Mouse (Mus musculus) brain, embryonic 14.5 days (tissue): ENCODE results near the gene Wdfy2. TPM values are rescaled to one million over a fixed set of nuclear protein-coding genes. Genes with fewer than 3 reads are reported as not detected.

Experiments used
- DNase-seq: peaks from one replicate; pipeline ENCODE4 v3.0.0-alpha.2; 2011; ENCODE audit warnings: low read depth
- CTCF ChIP-seq: fragments of 200-500 bp; IDR thresholded peaks from 2 replicates; pipeline ENCODE4 v1.5.1; 2012; ENCODE audit warnings: inconsistent platforms, mild to moderate bottlenecking, moderate library complexity, borderline replicate concordance; ENCODE audit not compliant: insufficient read depth, insufficient read length; ENCODE audit errors: extremely low read depth
- POLR2A ChIP-seq: fragments of 200-500 bp; IDR thresholded peaks from 2 replicates; pipeline ENCODE4 v1.6.1; 2012; ENCODE audit warnings: mild to moderate bottlenecking, inconsistent platforms, borderline replicate concordance; ENCODE audit not compliant: poor library complexity, insufficient read depth, insufficient read length, severe bottlenecking; ENCODE audit errors: extremely low read depth
- polyA plus RNA-seq: library from polyadenylated mRNA; depleted of rRNA; stranded (reverse); fragments of >200 nt; gene quantifications from 2 replicates; pipeline ENCODE4 v1.2.3, GENCODE M21; 2012

Wdfy2 gene
- polyA plus RNA-seq, 1 experiment, result 15.4 TPM

GRCm38 (mm10) chr14:62910859-62911258, 73.4 kb downstream of the Wdfy2 start:
- no peak for TF ChIP-seq CTCF
- TF ChIP-seq POLR2A, result no peak
- no peak for DNase-seq

GRCm38 (mm10) chr14:62915146-62915685, 77.7 kb downstream of the Wdfy2 start:
- DNase-seq, result no peak
- no peak for TF ChIP-seq POLR2A
- TF ChIP-seq CTCF, result no peak

DNA sequence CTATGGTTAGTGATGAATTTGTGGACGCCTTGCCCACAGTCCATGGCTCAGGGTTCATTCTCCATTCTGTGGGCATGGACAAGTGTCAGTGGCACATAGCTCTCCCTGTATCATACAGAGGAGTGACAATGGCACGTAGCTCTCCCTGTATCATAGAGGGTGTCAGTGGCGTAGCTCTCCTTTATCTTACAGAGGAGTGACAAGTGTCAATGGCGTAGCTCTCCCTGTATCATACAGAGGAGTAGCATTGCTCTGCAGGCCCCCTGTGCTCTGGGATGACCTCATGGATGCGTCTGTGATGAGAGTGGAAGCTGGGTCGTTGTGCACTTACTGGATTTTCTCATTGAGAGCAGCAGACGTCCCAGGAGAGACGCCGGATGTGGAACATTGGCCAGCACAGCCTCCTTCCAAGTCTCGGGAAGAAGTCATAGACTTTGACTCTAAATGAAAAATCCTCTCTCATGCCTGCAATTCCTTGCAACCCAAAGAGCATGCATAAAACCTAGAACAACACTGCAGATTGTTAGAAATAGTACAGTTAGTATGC, 79.1 kb downstream of the Wdfy2 start:
- DNase-seq, result no peak

DNA sequence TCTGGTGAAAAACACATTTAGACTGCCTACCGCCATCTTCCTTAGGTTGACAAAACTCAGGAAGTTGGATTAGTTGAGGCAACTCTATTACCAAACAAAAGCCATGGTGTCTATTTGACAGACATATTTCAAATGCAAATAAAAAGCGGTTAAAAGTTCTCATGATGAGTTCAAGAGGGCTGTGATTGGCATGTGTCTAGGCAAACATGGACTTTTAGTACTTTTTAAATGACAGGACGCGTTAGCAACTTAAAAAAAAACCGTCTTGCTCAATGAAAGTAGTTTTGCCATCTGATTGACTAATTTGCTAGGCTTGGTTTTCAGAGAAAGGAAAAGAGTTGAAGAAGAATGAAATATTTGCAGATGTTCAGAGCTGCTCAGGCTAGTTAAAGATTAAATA, 83.9 kb downstream of the Wdfy2 start:
- DNase-seq, result no peak
- TF ChIP-seq CTCF (no peak), POLR2A (no peak)

More for the DNA sequence above, 79.1 kb downstream of the Wdfy2 start:
- no peak for TF ChIP-seq CTCF

GRCm38 (mm10) chr14:62922637-62923036, 85.2 kb downstream of the Wdfy2 start:
- no peak for DNase-seq
- TF ChIP-seq POLR2A (no peak), CTCF (no peak)

DNA sequence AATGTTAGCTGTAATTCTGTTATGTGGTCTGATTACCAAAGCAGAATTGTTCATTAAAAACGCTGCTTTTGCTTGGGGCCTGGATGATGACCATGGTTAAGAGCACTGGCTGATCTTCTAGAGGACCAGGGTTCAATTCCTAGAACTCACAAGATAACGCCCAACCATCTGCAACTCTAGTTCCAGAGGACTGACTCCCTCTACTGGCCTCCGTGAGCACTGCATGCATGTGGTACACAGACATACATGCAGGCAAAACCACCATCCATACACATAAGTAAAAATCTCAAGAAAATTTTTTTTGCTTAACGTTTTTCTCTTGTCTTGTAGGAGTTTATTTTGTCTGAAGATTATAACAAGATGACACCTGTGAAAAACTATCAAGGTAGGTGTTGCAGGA, 87.3 kb downstream of the Wdfy2 start:
- TF ChIP-seq CTCF (peak; percentile 34; the same call in 1 of the 2 replicates), POLR2A (no peak)
- DNase-seq, result no peak

DNA sequence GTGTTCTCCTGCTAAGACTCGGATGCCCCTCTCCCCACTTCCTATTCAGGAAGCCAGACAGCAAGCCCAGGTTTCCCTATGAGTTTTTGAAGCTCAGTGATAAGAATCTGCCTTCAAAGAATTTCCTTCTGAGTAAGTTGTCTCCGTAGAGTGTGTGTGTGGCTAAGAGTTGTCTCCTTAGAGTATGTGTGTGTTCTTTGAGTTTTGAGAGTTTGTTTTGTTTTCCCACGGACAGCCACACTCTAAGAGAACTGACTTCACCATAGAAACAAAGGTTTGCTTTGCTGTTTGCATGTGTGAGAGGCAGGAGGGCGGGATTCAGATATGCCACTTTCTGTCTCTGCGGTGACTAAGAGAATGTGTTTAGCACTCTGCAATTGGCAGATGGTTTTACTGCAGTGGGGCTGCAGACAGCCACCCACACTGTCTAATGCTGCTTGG, 90.6 kb downstream of the Wdfy2 start:
- TF ChIP-seq CTCF, result no peak
- no peak for TF ChIP-seq POLR2A
- no peak for DNase-seq

DNA sequence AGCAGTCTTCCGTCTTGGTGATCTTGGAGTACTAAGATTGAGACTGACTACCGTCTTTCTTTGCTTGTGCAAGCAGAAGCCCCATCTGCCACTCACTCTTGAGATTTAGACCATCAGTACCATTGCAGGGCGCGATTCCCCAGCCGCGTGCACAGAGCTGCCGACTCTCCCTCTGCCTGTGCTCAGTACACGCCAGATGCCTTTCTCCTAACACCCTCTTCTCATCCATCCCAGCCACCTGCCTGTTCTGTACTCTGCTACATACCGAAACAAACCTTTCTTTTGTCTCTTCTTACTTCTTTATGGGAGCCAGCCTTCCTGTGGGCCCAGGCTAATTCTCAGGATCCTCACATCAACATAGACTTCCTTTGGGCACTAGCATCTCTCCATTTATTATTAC, 97.9 kb downstream of the Wdfy2 start:
- DNase-seq, result peak; percentile 36
- TF ChIP-seq POLR2A (no peak), CTCF (no peak)

- no peak for DNase-seq
- TF ChIP-seq CTCF (no peak), POLR2A (no peak)
Observed at GRCm38 (mm10) chr14:62936631-62937380, 99.3 kb downstream of the Wdfy2 start.

DNA sequence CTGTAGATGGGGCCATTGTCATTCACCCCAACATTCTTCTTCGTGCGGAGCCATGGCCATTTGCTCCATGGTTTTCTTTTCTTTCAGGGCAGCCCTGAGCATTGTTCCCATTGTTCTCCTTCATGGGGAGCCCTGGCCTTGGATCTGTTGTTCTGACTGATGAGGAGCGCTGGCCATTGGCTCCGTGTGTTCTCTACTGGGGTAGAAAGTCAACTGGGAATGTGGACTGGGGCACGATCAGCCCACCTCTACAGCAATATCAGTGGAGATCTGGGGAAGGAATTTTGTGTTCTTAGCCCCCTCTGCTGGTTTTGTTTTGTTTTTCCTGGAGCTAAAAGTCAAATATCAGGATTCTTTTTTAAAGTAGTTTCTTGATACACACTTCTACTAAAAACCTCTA, 100.2 kb downstream of the Wdfy2 start:
- no peak for TF ChIP-seq POLR2A
- peak; percentile 22; the same call in 1 of the 2 replicates for TF ChIP-seq CTCF
- peak; percentile 42 for DNase-seq

DNA sequence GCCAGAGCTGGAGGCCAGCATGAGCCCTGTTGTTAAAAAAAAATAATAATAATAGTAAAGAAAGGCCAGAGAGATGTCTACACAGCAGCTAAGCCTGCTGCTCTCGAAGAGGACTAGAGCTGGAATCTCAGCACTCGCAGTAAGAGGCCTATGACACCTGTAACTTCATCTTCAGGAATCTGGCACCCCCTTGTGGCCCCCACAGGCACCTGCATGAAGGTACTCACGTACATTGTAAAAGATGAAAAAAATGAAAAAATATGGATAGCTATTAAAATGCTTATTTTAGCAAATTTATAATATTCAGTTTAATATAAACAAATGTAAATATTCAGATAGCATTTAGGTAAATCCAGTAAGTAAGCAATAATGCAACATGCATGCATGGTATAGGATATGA, 102.0 kb downstream of the Wdfy2 start:
- no peak for DNase-seq
- peak; percentile 40; the same call in 1 of the 2 replicates for TF ChIP-seq CTCF
- no peak for TF ChIP-seq POLR2A

- no peak for DNase-seq
Observed at GRCm38 (mm10) chr14:62940383-62941074, 103.1 kb downstream of the Wdfy2 start.

More at GRCm38 (mm10) chr14:62940383-62941074, 103.1 kb downstream of the Wdfy2 start:
- TF ChIP-seq CTCF (no peak), POLR2A (no peak)
